Mouse (Mus musculus) lung, adult 2 months (tissue): ENCODE measurements around the gene Ramp1.

Experiments used
- CTCF ChIP-seq: fragments of 200-500 bp; IDR thresholded peaks from 2 replicates; pipeline ENCODE4 v1.5.1; 2011; ENCODE audit warnings: mild to moderate bottlenecking, low read length, control low read depth; ENCODE audit not compliant: insufficient read depth
- POLR2A ChIP-seq: fragments of 200-500 bp; IDR thresholded peaks from 2 replicates; pipeline ENCODE4 v1.6.1; 2011; ENCODE audit warnings: low read depth, mild to moderate bottlenecking, control low read depth, low read length, borderline replicate concordance; ENCODE audit errors: extremely low read depth

- no peak for TF ChIP-seq CTCF
- TF ChIP-seq POLR2A, result no peak
Measured at GRCm38 (mm10) chr1:91207334-91208074, 27.9 kb downstream of the Ramp1 start.
